Mouse (Mus musculus): Measurements from ENCODE around the gene Olfr1441. TPM values are rescaled to one million over a fixed set of nuclear protein-coding genes. Genes with fewer than 3 reads are reported as not detected.

Gene Olfr1441
- total RNA-seq, 2 experiments from 2014 or later = not detected

- intact Hi-C loops (cut with DNase I) = no loop called here
- DNase-seq = no peak
Observed at GRCm38 (mm10) chr19:12462851-12463721, 45.9 kb downstream of the Olfr1441 start.

GRCm38 (mm10) chr19:12463722-12464035, 46.4 kb downstream of the Olfr1441 start:
- DNase-seq = no peak
- intact Hi-C loops (cut with DNase I) = no loop called here

GRCm38 (mm10) chr19:12464127-12464526, 46.9 kb downstream of the Olfr1441 start:
- intact Hi-C loops (cut with DNase I) = no loop called here
- DNase-seq = no peak

GRCm38 (mm10) chr19:12464674-12465073, 47.4 kb downstream of the Olfr1441 start:
- no peak for DNase-seq
- intact Hi-C loops (cut with DNase I) = loop anchor here (5.0 kb wide), 1 partner anchor 38 kb away; the partner anchor contains the start of gene Dtx4

- intact Hi-C loops (cut with DNase I) = loop anchor here (2.0 to 5.0 kb wide), 3 partner anchors 33 to 127 kb away; partner anchors contain the start of gene Dtx4
- DNase-seq = no peak
Observed at GRCm38 (mm10) chr19:12465530-12466144, 48.4 kb downstream of the Olfr1441 start.

- DNase-seq = peak; percentile 58 to 68
- intact Hi-C loops (cut with DNase I) = loop anchor here (2.0 to 5.0 kb wide), 3 partner anchors 33 to 127 kb away; partner anchors contain the start of gene Dtx4
Observed at GRCm38 (mm10) chr19:12466204-12466603, 49.0 kb downstream of the Olfr1441 start.

- intact Hi-C loops (cut with DNase I) = loop anchor here (2.0 to 5.0 kb wide), 3 partner anchors 35 to 125 kb away; partner anchors contain the start of gene Dtx4
- no peak for DNase-seq
Observed at GRCm38 (mm10) chr19:12467436-12467835, 50.2 kb downstream of the Olfr1441 start.

GRCm38 (mm10) chr19:12471866-12472265, 54.6 kb downstream of the Olfr1441 start:
- peak in 1 of 2 experiments; percentile 1 for DNase-seq
- intact Hi-C loops (cut with DNase I) = no loop called here

- intact Hi-C loops (cut with DNase I) = no loop called here
- no peak for DNase-seq
Observed at GRCm38 (mm10) chr19:12472381-12472976, 55.2 kb downstream of the Olfr1441 start.

Other genes starting within 250 kb of the Olfr1441 start
- not detected for gene Olfr1555-ps1, start 247.3 kb upstream of the Olfr1441 start, total RNA-seq (2021)
- not detected for gene Olfr1431, start 216.8 kb upstream of the Olfr1441 start, total RNA-seq (2021)
- gene Olfr1432, start 184.8 kb upstream of the Olfr1441 start, total RNA-seq (2021) = not detected
- not detected for gene Olfr262, start 175.8 kb upstream of the Olfr1441 start, total RNA-seq (2021)
- not detected for gene Olfr235, start 156.4 kb upstream of the Olfr1441 start, total RNA-seq (2021)
- gene Olfr1434, start 137.6 kb upstream of the Olfr1441 start, total RNA-seq (2021) = not detected
- gene Olfr1436, start 118.3 kb upstream of the Olfr1441 start, total RNA-seq (2021) = not detected
- not detected for gene Olfr1437, start 92.3 kb upstream of the Olfr1441 start, total RNA-seq (2021)
- gene Olfr1438-ps1, start 81.5 kb upstream of the Olfr1441 start, total RNA-seq (2021) = not detected
- not detected for gene Olfr1440, start 30.2 kb upstream of the Olfr1441 start, total RNA-seq (2021)
- not detected for gene Pfpl, start 10.5 kb downstream of the Olfr1441 start, total RNA-seq (2021)
- gene Mpeg1, start 43.3 kb downstream of the Olfr1441 start, total RNA-seq (2021) = 10 to 100 TPM in 1 of 2 experiments, 1 to 10 TPM in 1; 8.6 to 12.2 TPM
- 1 to 10 TPM; 6.4 to 7.8 TPM for gene Dtx4, start 84.0 kb downstream of the Olfr1441 start, total RNA-seq (2021)
- gene Fam111a, start 128.3 kb downstream of the Olfr1441 start, total RNA-seq (2021) = 1 to 10 TPM; 5.9 to 6.9 TPM
- not detected for gene Gm4952, start 182.5 kb downstream of the Olfr1441 start, total RNA-seq (2021)
- not detected for gene Glyat, start 215.9 kb downstream of the Olfr1441 start, total RNA-seq (2021)